Mouse (Mus musculus): ENCODE measurements around the gene Polr1a. TPM values are rescaled to one million over a fixed set of nuclear protein-coding genes. Genes with fewer than 3 reads are reported as not detected.

Gene Polr1a
- polyA plus RNA-seq, 1 experiment from 2014 or later = 35.6 TPM

GRCm38 (mm10) chr6:71969459-71969858, 60.6 kb downstream of the Polr1a start:
- no peaks in the 10 kb centered on the region for H3K9me3 ChIP-seq (ENCODE audit: low read length)
- peaks cover 48% of the 10 kb centered on the region for H3K36me3 ChIP-seq (ENCODE audit: insufficient read depth, low read length)
- no peak overlapping the region for H3K4me3 ChIP-seq (ENCODE audit: low read length)
- H3K27ac ChIP-seq (ENCODE audit: low read length) = no peak overlapping the region
- no peaks in the 10 kb centered on the region for H3K27me3 ChIP-seq (ENCODE audit: insufficient read depth, low read length)
- no peaks in the 10 kb centered on the region for H3K4me1 ChIP-seq (ENCODE audit: insufficient read depth, low read length)
- WGBS = 93% methylated on average over 7 of the region's 7 CpGs
- no peak overlapping the region for H3K4me2 ChIP-seq (replicated peaks; ENCODE audit: low read depth, low read length)
- no peak for ATAC-seq (ENCODE audit: low FRiP score, low TSS enrichment)
- H3K9ac ChIP-seq (replicated peaks; ENCODE audit: low read length) = no peak overlapping the region

GRCm38 (mm10) chr6:71970154-71970553, 61.3 kb downstream of the Polr1a start:
- Histone ChIP-seq H3K27me3 (ENCODE audit: insufficient read depth, low read length) (no peaks in the 10 kb centered on the region), H3K27ac (ENCODE audit: low read length) (no peak overlapping the region), H3K4me2 (replicated peaks; ENCODE audit: low read depth, low read length) (no peak overlapping the region), H3K4me1 (ENCODE audit: insufficient read depth, low read length) (no peaks in the 10 kb centered on the region), H3K36me3 (ENCODE audit: insufficient read depth, low read length) (peaks cover 55% of the 10 kb centered on the region), H3K9me3 (ENCODE audit: low read length) (no peaks in the 10 kb centered on the region), H3K4me3 (ENCODE audit: low read length) (no peak overlapping the region), H3K9ac (replicated peaks; ENCODE audit: low read length) (no peak overlapping the region)
- no peak for ATAC-seq (ENCODE audit: low FRiP score, low TSS enrichment)
- WGBS = 91% methylated on average over 2 of the region's 2 CpGs

GRCm38 (mm10) chr6:71976592-71976991, 67.7 kb downstream of the Polr1a start:
- Histone ChIP-seq H3K27ac (ENCODE audit: low read length) (no peak overlapping the region), H3K36me3 (ENCODE audit: insufficient read depth, low read length) (peaks cover 73% of the 10 kb centered on the region), H3K27me3 (ENCODE audit: insufficient read depth, low read length) (no peaks in the 10 kb centered on the region), H3K9me3 (ENCODE audit: low read length) (no peaks in the 10 kb centered on the region), H3K4me3 (ENCODE audit: low read length) (no peak overlapping the region), H3K4me1 (ENCODE audit: insufficient read depth, low read length) (no peaks in the 10 kb centered on the region), H3K9ac (replicated peaks; ENCODE audit: low read length) (no peak overlapping the region), H3K4me2 (replicated peaks; ENCODE audit: low read depth, low read length) (no peak overlapping the region)
- no peak for ATAC-seq (ENCODE audit: low FRiP score, low TSS enrichment)
- 85% methylated on average over 7 of the region's 7 CpGs for WGBS

- no peak overlapping the region for H3K4me3 ChIP-seq (ENCODE audit: low read length)
- 80% methylated on average over 8 of the region's 8 CpGs for WGBS
- H3K9ac ChIP-seq (replicated peaks; ENCODE audit: low read length) = no peak overlapping the region
- H3K27ac ChIP-seq (ENCODE audit: low read length) = no peak overlapping the region
- no peaks in the 10 kb centered on the region for H3K9me3 ChIP-seq (ENCODE audit: low read length)
- no peaks in the 10 kb centered on the region for H3K4me1 ChIP-seq (ENCODE audit: insufficient read depth, low read length)
- no peaks in the 10 kb centered on the region for H3K27me3 ChIP-seq (ENCODE audit: insufficient read depth, low read length)
- no peak overlapping the region for H3K4me2 ChIP-seq (replicated peaks; ENCODE audit: low read depth, low read length)
- ATAC-seq (ENCODE audit: low FRiP score, low TSS enrichment) = no peak
- peaks cover 50% of the 10 kb centered on the region for H3K36me3 ChIP-seq (ENCODE audit: insufficient read depth, low read length)
These were observed 71.3 kb downstream of the Polr1a start for GRCm38 (mm10) chr6:71980165-71980564.

GRCm38 (mm10) chr6:71980587-71980986, 71.7 kb downstream of the Polr1a start:
- Histone ChIP-seq H3K27me3 (ENCODE audit: insufficient read depth, low read length) (no peaks in the 10 kb centered on the region), H3K36me3 (ENCODE audit: insufficient read depth, low read length) (peaks cover 46% of the 10 kb centered on the region)
- 92% methylated on average over 2 of the region's 2 CpGs for WGBS

GRCm38 (mm10) chr6:71981450-71981849, 72.6 kb downstream of the Polr1a start:
- Histone ChIP-seq H3K4me1 (ENCODE audit: insufficient read depth, low read length) (no peaks in the 10 kb centered on the region), H3K4me2 (replicated peaks; ENCODE audit: low read depth, low read length) (no peak overlapping the region), H3K9me3 (ENCODE audit: low read length) (no peaks in the 10 kb centered on the region), H3K27me3 (ENCODE audit: insufficient read depth, low read length) (no peaks in the 10 kb centered on the region), H3K36me3 (ENCODE audit: insufficient read depth, low read length) (peaks cover 37% of the 10 kb centered on the region), H3K27ac (ENCODE audit: low read length) (no peak overlapping the region), H3K9ac (replicated peaks; ENCODE audit: low read length) (no peak overlapping the region), H3K4me3 (ENCODE audit: low read length) (no peak overlapping the region)
- no peak for ATAC-seq (ENCODE audit: low FRiP score, low TSS enrichment)
- 72% methylated on average over 4 of the region's 4 CpGs for WGBS

More at GRCm38 (mm10) chr6:71980587-71980986, 71.7 kb downstream of the Polr1a start:
- Histone ChIP-seq H3K4me1 (ENCODE audit: insufficient read depth, low read length) (no peaks in the 10 kb centered on the region), H3K9me3 (ENCODE audit: low read length) (no peaks in the 10 kb centered on the region), H3K9ac (replicated peaks; ENCODE audit: low read length) (no peak overlapping the region), H3K4me3 (ENCODE audit: low read length) (no peak overlapping the region), H3K27ac (ENCODE audit: low read length) (no peak overlapping the region), H3K4me2 (replicated peaks; ENCODE audit: low read depth, low read length) (no peak overlapping the region)
- ATAC-seq (ENCODE audit: low FRiP score, low TSS enrichment) = no peak

GRCm38 (mm10) chr6:71985984-71986383, 77.1 kb downstream of the Polr1a start:
- H3K27ac ChIP-seq (ENCODE audit: low read length) = no peak overlapping the region
- H3K4me1 ChIP-seq (ENCODE audit: insufficient read depth, low read length) = peaks cover 15% of the 10 kb centered on the region; the same call in 1 of the 2 replicates
- H3K4me2 ChIP-seq (replicated peaks; ENCODE audit: low read depth, low read length) = no peak overlapping the region
- H3K27me3 ChIP-seq (ENCODE audit: insufficient read depth, low read length) = no peaks in the 10 kb centered on the region
- H3K36me3 ChIP-seq (ENCODE audit: insufficient read depth, low read length) = no peaks in the 10 kb centered on the region
- no peak overlapping the region for H3K9ac ChIP-seq (replicated peaks; ENCODE audit: low read length)
- no peaks in the 10 kb centered on the region for H3K9me3 ChIP-seq (ENCODE audit: low read length)
- no peak for ATAC-seq (ENCODE audit: low FRiP score, low TSS enrichment)
- WGBS = 87% methylated on average over 4 of the region's 4 CpGs
- H3K4me3 ChIP-seq (ENCODE audit: low read length) = no peak overlapping the region

- WGBS = 77% methylated on average over 7 of the region's 7 CpGs
- peaks cover 22% of the 10 kb centered on the region; the same call in 1 of the 2 replicates for H3K4me1 ChIP-seq (ENCODE audit: insufficient read depth, low read length)
- H3K9me3 ChIP-seq (ENCODE audit: low read length) = no peaks in the 10 kb centered on the region
- no peak overlapping the region for H3K4me3 ChIP-seq (ENCODE audit: low read length)
- H3K9ac ChIP-seq (replicated peaks; ENCODE audit: low read length) = no peak overlapping the region
- no peaks in the 10 kb centered on the region for H3K36me3 ChIP-seq (ENCODE audit: insufficient read depth, low read length)
- H3K27ac ChIP-seq (ENCODE audit: low read length) = no peak overlapping the region
- no peak for ATAC-seq (ENCODE audit: low FRiP score, low TSS enrichment)
- H3K4me2 ChIP-seq (replicated peaks; ENCODE audit: low read depth, low read length) = no peak overlapping the region
- no peaks in the 10 kb centered on the region for H3K27me3 ChIP-seq (ENCODE audit: insufficient read depth, low read length)
These were observed 78.8 kb downstream of the Polr1a start for GRCm38 (mm10) chr6:71987546-71988248.

- Histone ChIP-seq H3K4me3 (ENCODE audit: low read length) (no peak overlapping the region), H3K4me2 (replicated peaks; ENCODE audit: low read depth, low read length) (no peak overlapping the region), H3K4me1 (ENCODE audit: insufficient read depth, low read length) (peaks cover 22% of the 10 kb centered on the region; the same call in 1 of the 2 replicates), H3K9me3 (ENCODE audit: low read length) (no peaks in the 10 kb centered on the region), H3K9ac (replicated peaks; ENCODE audit: low read length) (peak overlapping the region; percentile 7; the same call in 1 of the 2 replicates), H3K27me3 (ENCODE audit: insufficient read depth, low read length) (no peaks in the 10 kb centered on the region), H3K27ac (ENCODE audit: low read length) (peak overlapping the region; percentile 39), H3K36me3 (ENCODE audit: insufficient read depth, low read length) (no peaks in the 10 kb centered on the region)
- WGBS = 17% methylated on average over 8 of the region's 8 CpGs
- peak; percentile 52 for ATAC-seq (ENCODE audit: low FRiP score, low TSS enrichment)
These were observed 80.9 kb downstream of the Polr1a start for GRCm38 (mm10) chr6:71989647-71990351.

- no peak for ATAC-seq (ENCODE audit: low FRiP score, low TSS enrichment)
- no peak overlapping the region for H3K4me3 ChIP-seq (ENCODE audit: low read length)
- peaks cover 22% of the 10 kb centered on the region; the same call in 1 of the 2 replicates for H3K4me1 ChIP-seq (ENCODE audit: insufficient read depth, low read length)
- H3K9ac ChIP-seq (replicated peaks; ENCODE audit: low read length) = no peak overlapping the region
- no peaks in the 10 kb centered on the region for H3K27me3 ChIP-seq (ENCODE audit: insufficient read depth, low read length)
- H3K36me3 ChIP-seq (ENCODE audit: insufficient read depth, low read length) = no peaks in the 10 kb centered on the region
- peak overlapping the region; percentile 39 for H3K27ac ChIP-seq (ENCODE audit: low read length)
- WGBS = 68% methylated on average over 8 of the region's 8 CpGs
- H3K4me2 ChIP-seq (replicated peaks; ENCODE audit: low read depth, low read length) = no peak overlapping the region
- H3K9me3 ChIP-seq (ENCODE audit: low read length) = no peaks in the 10 kb centered on the region
These were observed 81.6 kb downstream of the Polr1a start for GRCm38 (mm10) chr6:71990371-71990837.
